9 mouse cellular contexts compared by ENCODE assay signal in the genomic region with DNA sequence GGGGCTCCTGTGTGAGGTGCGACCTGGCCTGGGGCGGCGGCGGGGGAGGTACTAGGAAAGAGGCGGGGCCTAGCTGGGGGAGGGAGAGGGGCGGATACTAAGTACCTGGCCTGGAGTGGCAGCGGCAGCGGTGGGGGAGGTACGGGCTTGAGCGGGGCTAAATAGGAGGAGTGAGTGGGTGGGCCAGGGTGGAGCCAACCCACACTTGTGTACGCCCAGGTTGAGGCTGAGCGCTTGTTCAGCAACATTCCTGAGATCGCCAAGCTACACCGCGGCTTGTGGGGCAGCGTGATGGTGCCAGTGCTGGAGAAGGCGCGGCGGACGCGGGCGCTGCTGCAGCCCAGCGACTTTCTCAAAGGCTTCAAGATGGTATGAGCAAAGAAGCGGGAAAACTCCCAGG. TPM values are rescaled to one million over a fixed set of nuclear protein-coding genes. Genes with fewer than 3 reads are reported as not detected.
DNase-seq lines count a peak whose midpoint lies in the region; ATAC-seq and TF ChIP-seq lines count a peak whose summit lies in the region.
"Had no signal": no experiment of that assay in that cellular context is flagged by ENCODE, and none has a peak within 500 bp of the region (broad histone marks: within the 10 kb centered on the region; RNA-seq: fewer than 3 reads in every experiment).

No protein-coding gene starts in this region.

- peak overlapping the region; percentile 88 for H3K4me2 ChIP-seq in heart, embryonic 13.5 days

- peak overlapping the region; percentile 72 for H3K9ac ChIP-seq in heart, embryonic 13.5 days

- no peaks in the 10 kb centered on the region for H3K9me3 ChIP-seq in heart, embryonic 13.5 days
- H3K9me3 ChIP-seq in embryonic facial prominence, embryonic 10.5 days, result no peaks in the 10 kb centered on the region

- peak; percentile 42 for ATAC-seq in heart, embryonic 13.5 days (ENCODE audit: extremely low read depth, insufficient number of reproducible peaks, low FRiP score, low TSS enrichment)
- ATAC-seq in cerebellum, adult (ENCODE audit: insufficient number of reproducible peaks, low FRiP score, low TSS enrichment), result no peak
- ATAC-seq: Patski had no signal

- H3K36me3 ChIP-seq in heart, embryonic 13.5 days, result peaks cover 94% of the 10 kb centered on the region
- peaks cover 84% of the 10 kb centered on the region for H3K36me3 ChIP-seq in embryonic facial prominence, embryonic 10.5 days (replicated peaks)
- H3K36me3 ChIP-seq in small intestine, adult 2 months (ENCODE audit: control insufficient read depth, insufficient read depth, low read length), result peaks cover 2% of the 10 kb centered on the region; the same call in 1 of the 2 replicates

- H3K27me3 ChIP-seq in heart, embryonic 13.5 days (replicated peaks), result peaks cover 12% of the 10 kb centered on the region
- peaks cover 33% of the 10 kb centered on the region for H3K27me3 ChIP-seq in embryonic facial prominence, embryonic 10.5 days (replicated peaks; ENCODE audit: low read depth, poor library complexity, severe bottlenecking)
- no peaks in the 10 kb centered on the region for H3K27me3 ChIP-seq in small intestine, adult 2 months (ENCODE audit: control insufficient read depth, insufficient read depth, low read length)
- H3K27me3 ChIP-seq: Patski had no signal

- H3K27ac ChIP-seq in heart, embryonic 13.5 days (replicated peaks), result peak overlapping the region; percentile 66
- peak overlapping the region; percentile 78 for H3K27ac ChIP-seq in embryonic facial prominence, embryonic 10.5 days (replicated peaks)
- peak overlapping the region; percentile 50 for H3K27ac ChIP-seq in small intestine, adult 2 months (ENCODE audit: insufficient read depth, low read depth, low read length)

- no peak for TF ChIP-seq CTCF in small intestine, adult 2 months (IDR thresholded peaks at IDR 0.05; ENCODE audit: extremely low read depth, insufficient read length, insufficient replicate concordance, low read depth, low read length)

- peak overlapping the region; percentile 54 for H3K4me3 ChIP-seq in heart, embryonic 13.5 days
- H3K4me3 ChIP-seq in embryonic facial prominence, embryonic 10.5 days, result peak overlapping the region; percentile 60
- H3K4me3 ChIP-seq in small intestine, adult 2 months (ENCODE audit: low read depth, low read length), result peak overlapping the region; percentile 66

- 18% methylated on average over 24 of the region's 24 CpGs for WGBS in heart, embryonic 13.5 days
- WGBS in embryonic facial prominence, embryonic 10.5 days, result 2% methylated on average over 24 of the region's 24 CpGs
- 22% methylated on average over 24 of the region's 24 CpGs for WGBS in small intestine, adult 2 months

- no peak for DNase-seq in heart, adult 9 months (ENCODE audit: low spot score in 2 of 2)
- DNase-seq in embryonic facial prominence, embryonic 10.5 days (ENCODE audit: low spot score), result peak; percentile 80
- peak; percentile 94 for DNase-seq in kidney, adult 11 months
- DNase-seq in lung, adult 18-20 months, result peak; percentile 90 to 93
- DNase-seq in MN1 (ENCODE audit: low spot score), result no peak

- H3K4me1 ChIP-seq in heart, embryonic 13.5 days, result peaks cover 17% of the 10 kb centered on the region
- peaks cover 32% of the 10 kb centered on the region for H3K4me1 ChIP-seq in embryonic facial prominence, embryonic 10.5 days
- H3K4me1 ChIP-seq in small intestine, adult 2 months (ENCODE audit: control insufficient read depth, insufficient read depth, insufficient read length, low read length), result peaks cover 18% of the 10 kb centered on the region

- no peak for TF ChIP-seq POLR2A in small intestine, adult 2 months (IDR thresholded peaks at IDR 0.05; ENCODE audit: low read depth, low read length)

RNA-seq across cellular contexts. Expression of a gene that starts 8.2 kb away (rescaled TPM):
- polyA plus RNA-seq in heart, embryonic 13.5 days (2015; fragmentation: Nextera tagmentation; extraction: Ambion mirVana), result 0.73 and 0.80 TPM in 2 replicates
- 1.0 and 1.3 TPM in 2 replicates for polyA plus RNA-seq in embryonic facial prominence, embryonic 10.5 days (2016; fragmentation: Nextera tagmentation; extraction: Ambion mirVana)
- 1.9 and 3.8 TPM in 2 replicates for polyA plus RNA-seq in small intestine, adult 2 months (2012; rRNA removed)

RNA-seq across cellular contexts. Expression of a gene that starts 35.2 kb away (rescaled TPM):
- 11.6 and 12.7 TPM in 2 replicates for polyA plus RNA-seq in heart, embryonic 13.5 days (2015; fragmentation: Nextera tagmentation; extraction: Ambion mirVana)
- 11.7 and 13.2 TPM in 2 replicates for polyA plus RNA-seq in embryonic facial prominence, embryonic 10.5 days (2016; fragmentation: Nextera tagmentation; extraction: Ambion mirVana)
- 7.0 and 15.7 TPM in 2 replicates for polyA plus RNA-seq in small intestine, adult 2 months (2012; rRNA removed)

RNA-seq across cellular contexts. Expression of a gene that starts 44.7 kb away (rescaled TPM):
- polyA plus RNA-seq in heart, embryonic 13.5 days (2015; fragmentation: Nextera tagmentation; extraction: Ambion mirVana), result 0.87 and 1.1 TPM in 2 replicates
- polyA plus RNA-seq in embryonic facial prominence, embryonic 10.5 days (2016; fragmentation: Nextera tagmentation; extraction: Ambion mirVana), result 7.5 and 10.3 TPM in 2 replicates
- 124 and 572 TPM in 2 replicates for polyA plus RNA-seq in small intestine, adult 2 months (2012; rRNA removed)

RNA-seq across cellular contexts. Expression of a gene that starts 51.2 kb away (rescaled TPM):
- not detected in 2 replicates for polyA plus RNA-seq in heart, embryonic 13.5 days (2015; fragmentation: Nextera tagmentation; extraction: Ambion mirVana)
- polyA plus RNA-seq in embryonic facial prominence, embryonic 10.5 days (2016; fragmentation: Nextera tagmentation; extraction: Ambion mirVana), result 0.11 and 1.0 TPM in 2 replicates
- 8.3 and 51.7 TPM in 2 replicates for polyA plus RNA-seq in small intestine, adult 2 months (2012; rRNA removed)
- polyA plus RNA-seq: Patski had no signal

Comparison
In these comparisons a context has a peak if more than half of its experiments do, and no peak if none do; other contexts are left out.
1. DNase-seq: peak in embryonic facial prominence, embryonic 10.5 days (single experiment), kidney, adult 11 months (single experiment) and lung, adult 18-20 months (2 of 2); none in heart, adult 9 months (0 of 2) and MN1 (single experiment).
2. RNA of a gene that starts 44.7 kb away (polyA plus RNA-seq): 124 to 572 TPM in small intestine, adult 2 months; 7.5 to 10.3 TPM in embryonic facial prominence, embryonic 10.5 days and 0.87 to 1.1 TPM in heart, embryonic 13.5 days; every median in the first group is over 10 times any median in the second.
3. Peak in every context shown above with its lines, with median percentiles within 50 percentile points of each other: H3K27ac ChIP-seq and H3K4me3 ChIP-seq.